Mouse (Mus musculus) mouse trophoblast stem cell (cell line): ENCODE data around the gene Tmem247.

Experiments used
- in situ Hi-C, 2 experiments: fragments of 300-500 bp; cut with MseI, MboI; formaldehyde crosslinking; loops; 2 replicates in 1 of 2; 3 replicates in 1 of 2; pipeline ENCODE4 v1.15.1; 2025

The Tmem247 gene

DNA sequence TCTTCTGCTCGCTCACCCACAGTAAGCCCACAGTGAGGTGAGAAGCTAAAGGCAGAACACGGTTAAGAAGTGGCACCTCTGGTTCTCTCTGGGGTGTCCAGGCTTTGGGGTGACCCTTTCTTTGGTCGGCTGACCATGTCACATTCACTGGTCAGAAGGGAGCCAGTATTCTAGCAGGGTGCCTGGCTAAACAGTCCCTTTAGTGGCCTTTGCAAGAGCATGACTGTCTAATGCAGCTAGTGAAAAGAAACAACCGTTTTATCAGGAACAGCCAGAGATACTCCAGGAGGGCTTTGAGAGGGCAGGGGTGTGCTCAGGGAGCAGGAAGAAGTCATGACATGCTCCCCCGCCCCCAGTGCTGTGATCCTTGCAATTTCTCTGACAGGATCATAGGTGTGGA is 5.9 kb upstream of the Tmem247 start:
- in situ Hi-C loops: no loop called here

GRCm38 (mm10) chr17:86913003-86913607 is 4.0 kb upstream of the Tmem247 start:
- in situ Hi-C loops: no loop called here

GRCm38 (mm10) chr17:86915540-86915939 is 1.6 kb upstream of the Tmem247 start:
- in situ Hi-C loops: no loop called here

- in situ Hi-C loops: no loop called here
These were observed 1.6 kb downstream of the Tmem247 start for GRCm38 (mm10) chr17:86918786-86919185.

DNA sequence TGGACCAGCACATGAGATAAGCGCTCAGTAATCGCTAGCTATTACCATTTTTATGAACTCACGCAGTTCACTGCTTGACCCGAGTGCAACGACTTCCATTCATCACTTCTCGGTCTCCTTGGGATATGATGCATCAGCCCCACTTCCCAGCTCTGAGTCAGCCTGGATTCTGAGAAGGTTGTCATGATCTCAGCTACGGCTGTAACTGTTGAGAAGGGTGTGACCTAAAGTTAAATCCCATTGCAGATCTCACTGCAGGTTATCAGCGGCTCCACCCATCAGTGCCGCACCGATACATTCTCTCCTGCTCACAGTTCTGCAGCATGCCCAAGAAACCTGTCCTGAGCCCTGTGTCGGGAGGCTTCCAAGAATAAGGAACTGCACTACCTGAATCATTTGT is 2.6 kb downstream of the Tmem247 start:
- in situ Hi-C loops: loop anchor here in 1 of 2 experiments (10.0 kb wide), 1 partner anchor 325 kb away; no protein-coding TSS in a partner anchor

GRCm38 (mm10) chr17:86924679-86925078 is 7.5 kb downstream of the Tmem247 start:
- in situ Hi-C loops: loop anchor here in 1 of 2 experiments (10.0 kb wide), 1 partner anchor 320 kb away; no protein-coding TSS in a partner anchor

DNA sequence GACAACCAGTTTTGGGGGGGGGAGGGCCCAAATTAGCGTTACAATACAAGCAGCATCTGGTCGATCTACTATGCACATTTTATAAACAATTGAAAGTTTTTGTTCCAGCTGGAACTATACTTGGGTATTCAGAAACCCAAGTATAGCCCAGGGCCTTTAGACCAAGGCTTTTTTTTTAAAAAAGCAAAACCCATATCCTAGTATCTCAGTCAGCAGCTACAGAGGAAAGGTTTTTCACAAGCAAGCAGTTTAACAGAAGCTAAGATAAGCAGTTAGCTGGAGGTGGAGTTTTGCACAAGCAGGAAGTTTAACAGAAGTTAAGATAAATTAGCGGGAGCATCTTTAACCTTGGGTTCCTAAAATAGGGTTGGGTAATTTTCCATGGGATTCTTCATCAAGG is 9.7 kb downstream of the Tmem247 start:
- in situ Hi-C loops: loop anchor here in 1 of 2 experiments (10.0 kb wide), 1 partner anchor 318 kb away; no protein-coding TSS in a partner anchor

- in situ Hi-C loops: loop anchor here in 1 of 2 experiments (10.0 kb wide), 1 partner anchor 315 kb away; no protein-coding TSS in a partner anchor
These were observed 12.2 kb downstream of the Tmem247 start for GRCm38 (mm10) chr17:86929355-86929754.

DNA sequence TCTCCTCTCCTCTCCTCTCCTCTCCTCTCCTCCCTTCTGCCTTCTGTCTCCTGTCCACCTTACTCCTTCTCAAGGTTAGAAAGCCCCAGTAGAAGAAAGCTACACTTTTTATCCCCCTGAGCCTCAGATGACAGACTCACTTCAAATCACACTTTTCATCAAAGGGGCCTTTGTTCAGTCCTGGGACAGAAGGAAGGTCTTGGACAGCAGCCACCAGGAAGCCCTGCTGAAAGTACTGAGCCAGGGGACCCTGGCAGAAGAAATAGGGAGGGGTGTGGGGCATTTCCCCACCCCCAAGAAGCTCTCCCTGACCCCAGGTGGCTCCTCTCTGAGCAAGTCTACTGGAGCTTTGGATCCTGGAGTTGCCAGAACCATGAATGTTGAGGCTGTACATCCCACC is 12.8 kb downstream of the Tmem247 start:
- in situ Hi-C loops: loop anchor here in 1 of 2 experiments (10.0 kb wide), 1 partner anchor 315 kb away; no protein-coding TSS in a partner anchor

DNA sequence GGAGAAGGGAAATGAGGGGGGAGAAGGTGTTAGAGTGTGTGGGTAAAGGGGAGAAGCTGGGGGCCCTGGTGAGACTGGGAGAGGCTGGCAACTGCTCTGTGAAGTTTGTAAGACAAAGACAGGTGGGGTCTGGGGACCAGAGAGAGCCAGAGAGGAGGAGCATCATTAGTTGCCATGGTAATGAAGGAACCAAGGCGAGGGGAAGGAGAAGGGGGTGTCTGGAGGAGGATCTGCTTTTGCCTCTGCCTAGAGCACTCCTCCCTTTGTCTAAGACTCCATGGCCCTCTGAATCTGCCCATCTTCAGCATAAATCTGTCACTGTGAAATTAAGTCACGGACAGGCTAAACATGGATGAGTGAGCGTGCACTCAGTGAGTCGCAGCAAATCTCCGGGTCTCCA is 15.7 kb downstream of the Tmem247 start:
- in situ Hi-C loops: no loop called here

DNA sequence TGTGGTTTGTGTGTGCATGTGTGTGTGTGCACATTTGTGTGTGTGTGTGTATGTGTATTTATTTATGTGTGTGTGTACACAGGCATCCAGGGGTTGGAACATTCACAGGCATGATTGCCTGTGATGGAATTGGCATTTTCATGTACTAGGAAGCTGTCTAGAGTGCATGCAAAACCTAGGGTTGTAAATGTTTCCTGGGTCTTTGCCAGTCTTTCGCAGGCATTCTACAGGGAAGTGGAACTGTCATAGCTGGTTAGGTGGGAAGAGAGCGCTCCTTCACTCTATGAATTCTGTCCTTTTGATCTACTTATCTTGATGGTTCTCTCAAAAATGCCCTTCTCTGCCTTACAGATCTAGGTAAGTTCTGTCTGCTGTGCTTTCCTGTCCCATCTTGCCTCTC is 19.9 kb downstream of the Tmem247 start:
- in situ Hi-C loops: no loop called here

DNA sequence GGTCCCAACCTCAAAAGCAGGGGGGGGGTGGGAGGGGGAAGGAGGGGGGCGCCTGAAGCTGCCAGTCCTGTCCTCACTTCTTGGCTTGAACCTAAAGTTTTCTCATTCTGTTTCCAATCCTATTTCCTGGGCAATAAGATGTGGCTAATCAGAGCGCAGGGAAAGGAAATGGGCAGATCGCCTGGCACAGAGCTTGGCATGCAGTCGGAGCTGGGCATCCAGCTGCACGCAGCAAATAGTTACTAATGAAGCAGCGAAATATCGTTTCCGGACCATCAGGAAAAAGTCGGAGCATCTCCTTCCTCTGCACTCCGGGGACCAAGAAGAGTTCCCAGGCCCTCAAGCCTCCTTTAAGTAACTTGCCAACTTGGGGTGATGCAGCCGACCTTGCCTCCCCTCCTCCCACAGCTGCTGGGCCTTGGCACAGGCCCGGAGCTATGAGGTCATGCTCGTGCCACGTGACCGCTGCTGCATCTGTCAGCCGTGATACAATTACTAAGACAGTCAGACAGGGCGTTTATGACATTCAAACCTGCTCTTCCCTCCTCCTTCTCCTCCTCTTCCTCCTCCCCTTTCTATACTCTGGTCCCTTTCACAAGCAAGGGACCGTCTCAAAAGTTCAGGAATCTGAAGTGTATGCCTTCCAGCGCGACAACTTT is 20.5 kb downstream of the Tmem247 start:
- in situ Hi-C loops: no loop called here

GRCm38 (mm10) chr17:86938683-86939082 is 21.5 kb downstream of the Tmem247 start:
- in situ Hi-C loops: no loop called here

DNA sequence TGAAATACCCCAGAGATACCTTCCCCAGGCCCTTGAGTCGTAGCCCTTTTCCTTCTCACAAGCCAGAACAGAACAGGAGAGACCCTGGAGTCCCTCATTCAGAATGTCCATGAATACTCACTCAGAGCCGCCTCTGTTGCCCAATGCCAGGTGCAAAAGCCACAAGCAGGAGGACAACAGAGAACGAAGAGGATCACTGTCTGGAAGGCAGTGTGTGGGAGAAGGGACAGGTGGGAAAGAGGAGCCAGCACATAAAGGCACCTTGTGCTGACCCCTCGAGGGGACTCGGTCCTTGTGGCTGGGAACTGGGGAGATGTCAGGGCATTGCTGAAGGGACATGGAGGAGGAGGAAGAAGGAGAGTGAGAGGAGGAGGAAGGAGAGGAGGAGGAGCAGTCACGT is 25.0 kb downstream of the Tmem247 start:
- in situ Hi-C loops: no loop called here

DNA sequence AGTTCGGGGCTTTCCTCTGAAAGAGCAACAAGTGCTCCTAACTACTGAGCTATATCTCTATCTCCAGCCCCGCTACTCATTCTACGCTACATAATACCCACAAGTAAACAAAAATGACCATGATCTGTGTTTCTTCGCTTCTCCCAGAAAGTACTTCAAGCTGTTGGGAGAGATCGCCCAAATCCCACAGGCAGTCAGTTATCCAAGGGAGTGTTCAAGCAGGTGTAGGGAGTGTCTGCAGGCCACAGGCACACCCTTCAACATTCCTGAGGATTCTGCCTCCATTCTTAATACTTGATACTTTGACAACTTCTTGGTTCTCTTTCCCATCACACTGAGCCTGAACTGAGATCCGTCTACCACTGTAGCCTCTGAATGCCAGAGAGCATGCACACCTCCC is 26.0 kb downstream of the Tmem247 start:
- in situ Hi-C loops: no loop called here

- in situ Hi-C loops: no loop called here
These were observed 28.9 kb downstream of the Tmem247 start for GRCm38 (mm10) chr17:86946078-86946477.

- in situ Hi-C loops: no loop called here
These were observed 31.0 kb downstream of the Tmem247 start, which contains the start of gene Atp6v1e2 for GRCm38 (mm10) chr17:86947840-86948796. Atp6v1e2 (minus strand) TSS chr17:86947897.

GRCm38 (mm10) chr17:86948801-86949200 is 31.7 kb downstream of the Tmem247 start:
- in situ Hi-C loops: no loop called here

DNA sequence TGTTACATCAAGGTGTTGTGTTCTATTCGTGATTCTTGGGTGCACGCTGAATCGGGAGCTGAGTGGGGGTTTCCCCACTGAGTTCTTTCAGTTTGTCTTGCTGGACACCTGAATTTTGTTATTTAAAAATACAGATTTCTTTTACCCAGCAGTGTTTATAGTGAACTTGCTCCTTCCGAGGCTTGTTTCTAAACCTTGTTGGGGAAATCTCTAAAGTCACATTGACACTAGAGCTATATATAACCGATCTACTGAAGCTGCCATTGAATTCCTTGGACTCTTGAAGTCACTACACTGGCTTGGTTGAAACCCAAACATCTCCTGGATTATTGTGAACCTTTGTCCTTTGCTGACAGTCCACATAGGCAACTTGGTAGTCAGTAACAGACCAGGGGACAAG is 40.1 kb downstream of the Tmem247 start:
- in situ Hi-C loops: no loop called here

DNA sequence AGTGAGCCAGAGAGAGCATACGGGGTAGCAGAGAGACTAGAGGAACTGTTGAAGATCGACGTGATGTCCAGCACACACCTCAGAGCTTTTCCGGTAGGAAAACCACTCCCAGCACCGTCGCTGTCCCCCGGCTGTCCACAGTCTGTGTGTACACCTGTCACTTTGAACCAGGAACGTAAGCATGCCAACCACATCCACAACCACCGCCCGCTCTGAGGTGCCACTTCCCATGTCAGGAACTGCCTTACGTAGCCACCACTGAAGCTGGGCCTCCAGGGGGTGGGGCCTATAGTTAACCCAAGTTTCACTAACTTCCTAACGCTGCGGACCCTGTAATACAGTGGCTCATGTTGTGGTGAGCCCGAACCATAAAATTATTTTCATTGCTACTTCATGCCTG is 40.8 kb downstream of the Tmem247 start:
- in situ Hi-C loops: no loop called here

DNA sequence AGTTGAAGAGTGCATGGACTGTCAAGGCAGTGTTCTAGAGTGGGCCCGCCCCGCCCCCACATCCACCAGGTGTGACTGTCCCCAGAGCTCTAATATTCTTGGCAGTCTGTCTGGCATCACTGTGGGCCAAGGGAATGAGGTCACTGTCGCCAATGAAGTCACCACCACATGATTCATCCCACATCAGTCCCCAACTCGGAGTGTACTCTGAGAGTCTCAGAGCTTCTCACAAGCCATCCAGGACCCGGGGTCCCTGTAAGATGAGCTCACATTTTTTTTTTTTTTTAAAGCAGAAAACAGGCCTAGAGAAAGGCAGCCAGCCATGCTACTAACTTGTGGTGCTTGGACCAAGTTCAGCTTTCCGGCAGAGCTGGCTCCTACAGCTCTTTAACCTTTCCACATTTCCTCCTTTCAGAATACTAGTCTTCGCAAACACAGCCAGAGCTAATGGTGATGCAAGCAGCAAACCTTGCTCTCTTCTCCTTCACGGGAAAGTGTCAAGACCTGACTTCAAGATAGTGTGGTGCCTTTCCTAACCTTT is 44.2 kb downstream of the Tmem247 start:
- in situ Hi-C loops: no loop called here
